Mouse (Mus musculus): ENCODE measurements around the gene Polk. TPM values are rescaled to one million over a fixed set of nuclear protein-coding genes. Genes with fewer than 3 reads are reported as not detected.

Gene Polk
- polyA plus RNA-seq, 1 experiment from 2014 or later: 9.8 TPM

DNA sequence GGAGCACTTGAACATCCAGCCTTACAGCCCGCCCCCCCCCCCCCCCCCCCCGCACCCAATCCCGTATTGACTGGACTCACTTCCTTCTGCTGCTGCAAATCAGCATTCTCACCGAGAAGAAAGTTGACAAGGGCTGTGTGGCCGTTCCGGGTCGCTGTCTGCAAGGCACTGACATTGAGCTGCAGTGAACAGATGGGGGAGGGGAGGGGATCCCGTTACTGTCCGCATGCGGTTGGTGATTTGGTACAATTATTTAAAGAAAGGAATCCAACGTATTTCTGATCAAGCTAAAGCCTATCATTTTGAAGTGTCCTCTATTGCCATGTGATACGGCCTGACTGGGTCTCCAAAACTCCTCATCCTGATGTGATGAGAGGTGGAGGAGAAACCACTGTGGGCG is 106.6 kb downstream of the Polk start:
- Histone ChIP-seq H3K4me2 (no peak overlapping the region), H3K27me3 (no peaks in the 10 kb centered on the region), H3K36me3 (no peaks in the 10 kb centered on the region), H3K4me3 (replicated peaks) (no peak overlapping the region), H3K27ac (no peak overlapping the region), H3K9me3 (no peaks in the 10 kb centered on the region), H3K9ac (replicated peaks) (no peak overlapping the region), H3K4me1 (replicated peaks) (peaks cover 13% of the 10 kb centered on the region)
- ATAC-seq (ENCODE audit: insufficient number of reproducible peaks, insufficient read depth, low FRiP score, low TSS enrichment, low read depth): no peak
- WGBS: 49% methylated on average over 13 of the region's 13 CpGs

DNA sequence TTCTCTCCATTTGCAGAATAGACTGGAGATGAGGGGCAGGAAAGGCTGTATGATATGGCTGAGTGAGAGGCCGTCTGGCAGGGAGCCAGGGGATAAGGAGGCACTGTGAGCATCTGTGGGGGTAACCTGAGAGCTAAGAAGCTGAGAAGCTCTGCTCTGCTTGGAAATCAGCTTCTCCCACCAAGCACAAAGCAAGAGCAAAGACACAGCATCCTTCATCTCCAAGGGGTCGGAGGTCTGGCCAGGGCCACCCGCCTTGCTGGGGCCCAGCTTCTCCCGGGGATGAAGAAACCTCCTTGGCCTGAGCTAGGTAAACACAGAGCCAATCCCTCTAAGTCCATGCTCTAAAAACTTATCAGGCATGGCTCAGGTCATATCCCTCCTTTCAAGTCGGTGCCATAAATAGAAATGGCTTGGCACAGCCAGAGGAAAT is 107.5 kb downstream of the Polk start:
- Histone ChIP-seq H3K4me2 (no peak overlapping the region), H3K9ac (replicated peaks) (no peak overlapping the region), H3K9me3 (no peaks in the 10 kb centered on the region), H3K27ac (peak overlapping the region; percentile 23; the same call in 1 of the 2 replicates), H3K4me3 (replicated peaks) (no peak overlapping the region), H3K27me3 (no peaks in the 10 kb centered on the region), H3K4me1 (replicated peaks) (peaks cover 13% of the 10 kb centered on the region), H3K36me3 (no peaks in the 10 kb centered on the region)
- ATAC-seq (ENCODE audit: insufficient number of reproducible peaks, insufficient read depth, low FRiP score, low TSS enrichment, low read depth): peak; percentile 10; the same call in 1 of the 2 replicates
- 57% methylated on average over 5 of the region's 5 CpGs for WGBS

DNA sequence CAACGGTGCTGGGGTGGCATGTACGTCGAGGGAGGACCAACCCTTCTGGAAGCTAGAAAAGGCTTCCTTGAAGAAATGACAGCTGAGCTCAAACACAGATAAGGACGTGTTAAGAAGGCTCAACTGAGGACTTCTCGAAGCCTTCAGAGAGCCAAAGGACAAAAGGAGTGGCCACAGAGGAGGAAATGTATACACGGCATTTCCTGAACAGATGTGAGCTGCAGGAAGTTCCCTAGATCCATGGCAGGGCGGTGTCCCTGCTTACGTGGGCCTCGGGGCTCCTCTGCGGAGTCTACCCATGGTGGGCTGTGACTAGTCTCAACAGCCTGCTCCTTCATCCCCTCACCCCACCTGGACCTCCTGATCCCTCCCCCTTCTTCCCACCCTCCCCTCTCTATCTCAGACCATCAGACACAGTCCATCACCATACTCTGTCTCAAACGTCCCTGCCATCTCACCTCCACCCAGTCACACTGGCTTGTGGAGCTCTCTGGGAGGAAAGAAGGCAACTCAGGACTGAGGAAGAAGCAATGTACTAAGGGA is 108.7 kb downstream of the Polk start:
- WGBS: 73% methylated on average over 11 of the region's 11 CpGs
- H3K9ac ChIP-seq (replicated peaks): no peak overlapping the region
- H3K36me3 ChIP-seq: no peaks in the 10 kb centered on the region
- no peak for ATAC-seq (ENCODE audit: insufficient number of reproducible peaks, insufficient read depth, low FRiP score, low TSS enrichment, low read depth)
- H3K27ac ChIP-seq: no peak overlapping the region
- H3K4me3 ChIP-seq (replicated peaks): no peak overlapping the region
- H3K4me1 ChIP-seq (replicated peaks): peaks cover 13% of the 10 kb centered on the region
- no peaks in the 10 kb centered on the region for H3K9me3 ChIP-seq
- H3K4me2 ChIP-seq: no peak overlapping the region
- no peaks in the 10 kb centered on the region for H3K27me3 ChIP-seq

DNA sequence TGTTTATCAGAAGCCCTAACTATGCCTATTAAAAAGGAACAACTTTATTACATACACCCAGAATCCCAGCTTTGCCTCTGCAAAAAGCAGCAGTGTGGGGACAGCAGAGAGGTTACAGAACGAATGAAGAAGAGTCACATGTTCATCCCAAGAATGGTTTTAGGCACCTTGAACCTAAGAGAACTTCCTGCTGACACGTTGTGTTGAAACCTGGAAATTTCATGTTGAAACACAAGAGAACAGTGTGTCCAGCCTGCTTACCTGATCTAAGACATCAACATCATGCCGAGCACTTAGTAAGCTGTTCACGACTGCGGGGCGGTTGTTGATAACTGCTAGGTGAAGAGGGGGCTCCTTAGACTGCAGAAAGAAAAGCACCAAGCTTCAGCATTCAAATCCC is 109.3 kb downstream of the Polk start:
- no peak overlapping the region for H3K9ac ChIP-seq (replicated peaks)
- no peaks in the 10 kb centered on the region for H3K36me3 ChIP-seq
- H3K4me2 ChIP-seq: no peak overlapping the region
- ATAC-seq (ENCODE audit: insufficient number of reproducible peaks, insufficient read depth, low FRiP score, low TSS enrichment, low read depth): no peak
- H3K4me3 ChIP-seq (replicated peaks): no peak overlapping the region
- 86% methylated on average over 6 of the region's 6 CpGs for WGBS
- H3K27ac ChIP-seq: no peak overlapping the region
- H3K9me3 ChIP-seq: no peaks in the 10 kb centered on the region
- H3K4me1 ChIP-seq (replicated peaks): peaks cover 13% of the 10 kb centered on the region
- no peaks in the 10 kb centered on the region for H3K27me3 ChIP-seq

DNA sequence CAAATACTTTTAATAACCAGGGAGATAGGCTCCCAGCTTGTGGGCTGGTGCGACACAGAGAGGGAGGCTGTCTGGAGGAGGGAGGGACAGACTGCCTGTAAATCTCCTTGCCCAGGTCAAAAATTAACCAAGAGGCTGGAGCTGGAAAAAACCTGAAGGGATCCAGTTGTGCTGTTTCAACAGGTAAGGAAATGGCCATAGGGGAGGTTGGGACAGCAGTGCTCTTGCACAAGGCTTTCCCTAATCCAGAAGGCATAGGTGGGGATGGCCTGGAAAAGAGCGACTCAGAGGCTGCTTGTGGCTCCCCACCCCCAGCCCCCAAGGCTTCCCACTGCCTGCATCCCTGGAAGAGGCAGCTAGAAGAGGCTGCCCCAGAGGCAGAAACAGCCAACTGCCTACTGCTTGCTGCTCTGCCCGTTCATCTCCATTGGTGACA is 110.0 kb downstream of the Polk start:
- 60% methylated on average over 3 of the region's 3 CpGs for WGBS
- ATAC-seq (ENCODE audit: insufficient number of reproducible peaks, insufficient read depth, low FRiP score, low TSS enrichment, low read depth): no peak
- no peaks in the 10 kb centered on the region for H3K27me3 ChIP-seq
- H3K4me1 ChIP-seq (replicated peaks): peaks cover 13% of the 10 kb centered on the region
- no peaks in the 10 kb centered on the region for H3K36me3 ChIP-seq
- no peak overlapping the region for H3K27ac ChIP-seq
- no peak overlapping the region for H3K4me3 ChIP-seq (replicated peaks)
- no peak overlapping the region for H3K9ac ChIP-seq (replicated peaks)
- H3K9me3 ChIP-seq: no peaks in the 10 kb centered on the region
- no peak overlapping the region for H3K4me2 ChIP-seq

DNA sequence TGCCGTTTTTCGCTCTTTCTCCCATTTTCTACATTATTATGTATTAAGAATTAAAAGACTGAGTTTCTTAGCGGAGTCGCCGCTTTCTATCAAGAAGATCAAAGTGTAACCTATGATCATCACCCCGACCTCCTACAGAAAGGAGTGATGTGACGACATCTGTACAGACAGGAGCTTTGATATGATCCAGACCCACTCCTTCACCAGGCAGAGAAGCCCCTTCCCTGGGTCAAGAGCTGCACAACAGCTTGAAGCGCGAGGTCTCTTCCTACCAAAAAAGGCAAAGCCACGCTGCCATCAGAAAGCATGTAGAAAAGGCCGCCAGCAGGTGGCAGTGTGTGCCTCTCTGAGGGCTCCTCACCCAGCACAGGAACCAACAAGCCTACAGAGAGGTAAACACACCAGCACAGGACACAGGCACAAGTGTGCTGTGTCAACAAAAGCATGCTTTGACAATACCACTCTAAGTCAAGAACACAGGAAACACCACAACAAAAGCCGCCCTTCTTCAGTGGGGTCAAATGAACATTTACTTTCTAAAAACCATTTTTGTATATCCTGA is 110.7 kb downstream of the Polk start:
- Histone ChIP-seq H3K27ac (no peak overlapping the region), H3K4me1 (replicated peaks) (peaks cover 13% of the 10 kb centered on the region), H3K9ac (replicated peaks) (no peak overlapping the region), H3K4me3 (replicated peaks) (no peak overlapping the region), H3K9me3 (no peaks in the 10 kb centered on the region), H3K36me3 (no peaks in the 10 kb centered on the region), H3K27me3 (no peaks in the 10 kb centered on the region), H3K4me2 (no peak overlapping the region)
- WGBS: 40% methylated on average over 12 of the region's 12 CpGs
- ATAC-seq (ENCODE audit: insufficient number of reproducible peaks, insufficient read depth, low FRiP score, low TSS enrichment, low read depth): 0 out of 2 replicates have a peak, but pooled peaks have one; percentile 49

Other genes starting within 250 kb of the Polk start
- 21.9 and 23.6 TPM in 2 replicates for gene Poc5, start 154.3 kb downstream of the Polk start, polyA plus RNA-seq (2016; fragmentation: Nextera tagmentation; extraction: Ambion mirVana)
- 0.10 and 0.11 TPM in 2 replicates for gene Ankdd1b, start 71.4 kb downstream of the Polk start, polyA plus RNA-seq (2016; fragmentation: Nextera tagmentation; extraction: Ambion mirVana)
- not detected in 2 replicates for gene Gm17622, start 51.8 kb downstream of the Polk start, polyA plus RNA-seq (2016; fragmentation: Nextera tagmentation; extraction: Ambion mirVana)
- gene Col4a3bp, start within 50 bp of the Polk start, polyA plus RNA-seq (2016; fragmentation: Nextera tagmentation; extraction: Ambion mirVana): 9.1 and 9.8 TPM in 2 replicates
- 110 and 115 TPM in 2 replicates for gene Hmgcr, start 128.4 kb upstream of the Polk start, polyA plus RNA-seq (2016; fragmentation: Nextera tagmentation; extraction: Ambion mirVana)
- 0.12 TPM in 1 of 2 replicates, not detected in the other for gene Ankrd31, start 205.7 kb upstream of the Polk start, polyA plus RNA-seq (2016; fragmentation: Nextera tagmentation; extraction: Ambion mirVana)